Mouse (Mus musculus): ENCODE measurements around the gene Nhs.

DNA sequence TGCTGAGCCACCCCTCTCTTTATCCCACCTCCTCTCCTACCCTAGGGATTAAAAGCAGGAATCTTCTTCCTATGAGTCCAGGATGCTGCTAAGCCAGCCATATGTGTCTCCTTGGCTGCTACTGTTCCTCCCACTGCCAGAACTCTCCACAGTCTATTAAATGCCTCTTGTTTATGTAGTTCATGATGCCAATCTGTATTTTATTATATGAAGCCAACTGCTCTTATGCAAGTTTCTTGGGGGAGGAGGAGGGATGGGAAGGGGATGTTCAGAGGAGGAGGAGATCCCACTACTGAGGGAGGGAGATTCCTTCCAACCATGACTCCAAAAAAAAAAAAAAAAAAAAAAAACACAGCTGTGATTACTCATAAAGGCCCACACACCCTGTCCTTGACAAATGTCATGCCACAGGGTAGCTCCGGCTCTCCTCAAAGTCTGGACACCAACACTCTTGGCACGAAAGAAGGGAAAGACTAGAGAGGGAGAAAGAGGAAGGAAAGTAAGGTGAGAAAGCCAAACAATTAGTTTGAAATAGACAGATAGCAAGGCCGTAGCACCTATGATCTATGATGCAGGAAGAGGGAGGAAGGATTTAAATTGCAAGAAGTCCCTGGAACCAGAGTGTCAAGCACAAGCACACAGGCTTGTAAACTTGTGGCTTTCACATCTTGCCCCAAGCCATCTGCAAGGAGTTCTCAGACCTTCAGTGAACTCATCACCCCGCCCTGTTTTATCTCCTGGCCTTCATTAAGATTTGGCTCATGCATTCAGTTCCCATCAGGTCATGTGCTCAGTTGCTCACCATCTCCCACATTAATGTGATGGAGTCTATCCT lies 74.3 kb downstream of the Nhs start:
- TF ChIP-seq CTCF (IDR thresholded peaks at IDR 0.05; ENCODE audit: control insufficient read depth, insufficient read depth, low read length) (no peak), POLR2A (IDR thresholded peaks at IDR 0.05; ENCODE audit: borderline replicate concordance, control insufficient read depth, low read depth, low read length) (no peak)

All from bone marrow, adult 2 months (tissue).